Mouse (Mus musculus) liver, adult 2 months (tissue): ENCODE data around the gene Uso1. TPM values are rescaled to one million over a fixed set of nuclear protein-coding genes. Genes with fewer than 3 reads are reported as not detected.

ENCODE experiments used
- DNase-seq: peaks from one replicate; pipeline ENCODE4 v3.0.0-alpha.2; 2011; ENCODE audit warnings: low read depth, low spot score; ENCODE audit errors: extremely low read depth
- H3K27ac ChIP-seq: fragments of 200-500 bp; replicated peaks from 2 replicates; pipeline ENCODE4 v1.5.1; 2012; ENCODE audit warnings: low read depth, mild to moderate bottlenecking, control low read depth, inconsistent platforms, low read length; ENCODE audit not compliant: insufficient read depth
- H3K27me3 ChIP-seq: fragments of 200-500 bp; 2 replicates; pipeline ENCODE4 v1.6.1; 2012; ENCODE audit warnings: mild to moderate bottlenecking, moderate library complexity, low read length, inconsistent platforms; ENCODE audit not compliant: control insufficient read depth, insufficient read depth
- H3K36me3 ChIP-seq: fragments of 200-500 bp; 2 replicates; pipeline ENCODE4 v1.6.1; 2012; ENCODE audit warnings: low read length, inconsistent platforms; ENCODE audit not compliant: control insufficient read depth, insufficient read depth
- H3K4me1 ChIP-seq: fragments of 200-500 bp; 2 replicates; pipeline ENCODE4 v1.6.1; 2011; ENCODE audit warnings: low read length; ENCODE audit not compliant: control insufficient read depth, insufficient read depth
- H3K4me3 ChIP-seq: fragments of 200-500 bp; 2 replicates; pipeline ENCODE4 v1.5.1; 2011; ENCODE audit warnings: low read depth, mild to moderate bottlenecking, control low read depth, low read length, moderate library complexity; ENCODE audit not compliant: insufficient read depth
- H3K79me2 ChIP-seq: fragments of 200-500 bp; 2 replicates; pipeline ENCODE4 v1.6.1; 2012; ENCODE audit warnings: inconsistent platforms, mild to moderate bottlenecking, low read length, moderate library complexity; ENCODE audit not compliant: control insufficient read depth, insufficient read depth
- H3K9ac ChIP-seq: fragments of 200-500 bp; 2 replicates; pipeline ENCODE4 v1.6.1; 2012; ENCODE audit warnings: low read depth, mild to moderate bottlenecking, control low read depth, inconsistent platforms, low read length
- CTCF ChIP-seq: fragments of 200-500 bp; IDR thresholded peaks from 2 replicates; pipeline ENCODE4 v1.5.1; 2011; ENCODE audit warnings: low read depth, low read length, control low read depth
- POLR2A ChIP-seq: fragments of 200-500 bp; IDR thresholded peaks from 2 replicates; pipeline ENCODE4 v1.6.1; 2011; ENCODE audit warnings: low read length, control low read depth; ENCODE audit not compliant: insufficient read depth; ENCODE audit errors: extremely low read depth
- WGBS: fragments of 180-500 bp; shearing (Covaris S2); methylation state at CpG from one replicate; pipeline ENCODE4 v1.1.7; 2018; 5-methylcytosine and 5-hydroxymethylcytosine counted together
- polyA plus RNA-seq: library from polyadenylated mRNA; depleted of rRNA; stranded (reverse); fragments of >200 nt; gene quantifications from 2 replicates; pipeline ENCODE4 v1.2.3, GENCODE M21; 2012
- total RNA-seq: library from RNA; depleted of rRNA; stranded (reverse); fragments of >200 nt; gene quantifications from 2 replicates; pipeline ENCODE4 v1.2.3, GENCODE M21; 2014

Gene Uso1
- total and polyA plus RNA-seq, 2 experiments: 22.2 to 44.7 TPM

- H3K4me3 ChIP-seq: no peak overlapping the region
- no peak overlapping the region for H3K27ac ChIP-seq
- peaks cover 42% of the 10 kb centered on the region for H3K79me2 ChIP-seq
- DNase-seq: no peak
- WGBS: 91% methylated on average over 7 of the region's 7 CpGs
- no peaks in the 10 kb centered on the region for H3K27me3 ChIP-seq
- no peak overlapping the region for H3K9ac ChIP-seq
- no peak for TF ChIP-seq POLR2A
- no peak for TF ChIP-seq CTCF
- no peaks in the 10 kb centered on the region for H3K36me3 ChIP-seq
- H3K4me1 ChIP-seq: peaks cover 11% of the 10 kb centered on the region; the same call in 1 of the 2 replicates
Observed at GRCm38 (mm10) chr5:92144954-92145708, 7.4 kb downstream of the Uso1 start.

- H3K79me2 ChIP-seq: peaks cover 32% of the 10 kb centered on the region
- no peak overlapping the region for H3K4me3 ChIP-seq
- DNase-seq: peak; percentile 33
- H3K27me3 ChIP-seq: no peaks in the 10 kb centered on the region
- H3K36me3 ChIP-seq: peaks cover 11% of the 10 kb centered on the region; the same call in 1 of the 2 replicates
- H3K27ac ChIP-seq: no peak overlapping the region
- no peak for TF ChIP-seq CTCF
- TF ChIP-seq POLR2A: no peak
- no peak overlapping the region for H3K9ac ChIP-seq
- 70% methylated on average over 3 of the region's 3 CpGs for WGBS
- H3K4me1 ChIP-seq: peaks cover 11% of the 10 kb centered on the region; the same call in 1 of the 2 replicates
Observed at GRCm38 (mm10) chr5:92148248-92148647, 10.5 kb downstream of the Uso1 start.

- Histone ChIP-seq H3K36me3 (peaks cover 13% of the 10 kb centered on the region), H3K79me2 (peaks cover 28% of the 10 kb centered on the region), H3K9ac (no peak overlapping the region), H3K4me1 (peaks cover 10% of the 10 kb centered on the region; the same call in 1 of the 2 replicates), H3K27ac (no peak overlapping the region), H3K27me3 (no peaks in the 10 kb centered on the region), H3K4me3 (no peak overlapping the region)
- 72% methylated on average over 5 of the region's 5 CpGs for WGBS
- DNase-seq: no peak
- no peak for TF ChIP-seq CTCF
- no peak for TF ChIP-seq POLR2A
Observed at GRCm38 (mm10) chr5:92149330-92149982, 11.7 kb downstream of the Uso1 start.

- DNase-seq: no peak
- Histone ChIP-seq H3K9ac (no peak overlapping the region), H3K27me3 (no peaks in the 10 kb centered on the region), H3K36me3 (peaks cover 22% of the 10 kb centered on the region), H3K4me1 (no peaks in the 10 kb centered on the region), H3K4me3 (no peak overlapping the region), H3K27ac (no peak overlapping the region), H3K79me2 (peaks cover 4% of the 10 kb centered on the region; the same call in 1 of the 2 replicates)
- 90% methylated on average over 3 of the region's 3 CpGs for WGBS
- TF ChIP-seq CTCF: no peak
- TF ChIP-seq POLR2A: no peak
Observed at GRCm38 (mm10) chr5:92154861-92155260, 17.1 kb downstream of the Uso1 start.

- no peak overlapping the region for H3K27ac ChIP-seq
- no peak for DNase-seq
- H3K9ac ChIP-seq: no peak overlapping the region
- WGBS: 91% methylated on average over 6 of the region's 6 CpGs
- TF ChIP-seq CTCF (no peak), POLR2A (no peak)
- H3K4me1 ChIP-seq: no peaks in the 10 kb centered on the region
- no peaks in the 10 kb centered on the region for H3K79me2 ChIP-seq
- no peaks in the 10 kb centered on the region for H3K27me3 ChIP-seq
- H3K36me3 ChIP-seq: peaks cover 30% of the 10 kb centered on the region; the same call in 1 of the 2 replicates
- H3K4me3 ChIP-seq: no peak overlapping the region
Observed at GRCm38 (mm10) chr5:92165976-92166375, 28.2 kb downstream of the Uso1 start.
